Mouse (Mus musculus): Measurements from ENCODE around the gene Fem1a.

Gene Fem1a

GRCm38 (mm10) chr17:56278340-56278739 lies 21.7 kb downstream of the Fem1a start:
- no peak for DNase-seq (ENCODE audit: low read depth, low spot score)

GRCm38 (mm10) chr17:56279481-56280155 lies 23.0 kb downstream of the Fem1a start:
- no peak for DNase-seq (ENCODE audit: low read depth, low spot score)

- DNase-seq (ENCODE audit: low read depth, low spot score) = no peak
Measured at GRCm38 (mm10) chr17:56281193-56281592, 24.6 kb downstream of the Fem1a start.

- no peak for DNase-seq (ENCODE audit: low read depth, low spot score)
Measured at GRCm38 (mm10) chr17:56282802-56283201, 26.2 kb downstream of the Fem1a start.

GRCm38 (mm10) chr17:56283316-56283715 lies 26.7 kb downstream of the Fem1a start:
- peak; percentile 59 for DNase-seq (ENCODE audit: low read depth, low spot score)

GRCm38 (mm10) chr17:56285995-56286394 lies 29.4 kb downstream of the Fem1a start:
- no peak for DNase-seq (ENCODE audit: low read depth, low spot score)

GRCm38 (mm10) chr17:56287830-56288229 lies 31.2 kb downstream of the Fem1a start:
- no peak for DNase-seq (ENCODE audit: low read depth, low spot score)

GRCm38 (mm10) chr17:56288866-56289265 lies 32.3 kb downstream of the Fem1a start:
- DNase-seq (ENCODE audit: low read depth, low spot score) = no peak

GRCm38 (mm10) chr17:56289371-56290331 lies 33.0 kb downstream of the Fem1a start:
- no peak for DNase-seq (ENCODE audit: low read depth, low spot score)

- DNase-seq (ENCODE audit: low read depth, low spot score) = no peak
Measured at GRCm38 (mm10) chr17:56290388-56291170, 34.0 kb downstream of the Fem1a start.

GRCm38 (mm10) chr17:56291171-56291511 lies 34.5 kb downstream of the Fem1a start:
- no peak for DNase-seq (ENCODE audit: low read depth, low spot score)

- no peak for DNase-seq (ENCODE audit: low read depth, low spot score)
Measured at GRCm38 (mm10) chr17:56291826-56292475, 35.3 kb downstream of the Fem1a start.

- no peak for DNase-seq (ENCODE audit: low read depth, low spot score)
Measured at GRCm38 (mm10) chr17:56292531-56293222, 36.1 kb downstream of the Fem1a start, which contains the start of gene Plin3. Gene Plin3 (minus strand): TSS chr17:56292873.

- no peak for DNase-seq (ENCODE audit: low read depth, low spot score)
Measured at GRCm38 (mm10) chr17:56293291-56293690, 36.7 kb downstream of the Fem1a start.

- no peak for DNase-seq (ENCODE audit: low read depth, low spot score)
Measured at GRCm38 (mm10) chr17:56294241-56294640, 37.6 kb downstream of the Fem1a start.

GRCm38 (mm10) chr17:56296201-56296600 lies 39.6 kb downstream of the Fem1a start:
- no peak for DNase-seq (ENCODE audit: low read depth, low spot score)

GRCm38 (mm10) chr17:56298238-56298637 lies 41.6 kb downstream of the Fem1a start:
- no peak for DNase-seq (ENCODE audit: low read depth, low spot score)

- no peak for DNase-seq (ENCODE audit: low read depth, low spot score)
Measured at GRCm38 (mm10) chr17:56300186-56300585, 43.6 kb downstream of the Fem1a start, which contains the start of gene Arrdc5. Gene Arrdc5 (minus strand): TSS chr17:56300286.

- DNase-seq (ENCODE audit: low read depth, low spot score) = no peak
Measured at GRCm38 (mm10) chr17:56302363-56302996, 45.9 kb downstream of the Fem1a start.

GRCm38 (mm10) chr17:56303160-56303846 lies 46.7 kb downstream of the Fem1a start, which contains the start of gene Uhrf1:
Gene Uhrf1 (plus strand): TSS chr17:56303321.
- DNase-seq (ENCODE audit: low read depth, low spot score) = no peak
